Mouse (Mus musculus) lung, postnatal 10 days (tissue): Measurements from ENCODE around the gene Macrod1.
"Not testable (repeated sequence)": the region's sequence is repeated elsewhere in the genome, so short reads cannot be mapped to it uniquely, and the experiment has no call there.

ENCODE experiments used
- DNase-seq: peaks from one replicate; pipeline ENCODE4 v3.0.0; 2021

Gene Macrod1

DNA sequence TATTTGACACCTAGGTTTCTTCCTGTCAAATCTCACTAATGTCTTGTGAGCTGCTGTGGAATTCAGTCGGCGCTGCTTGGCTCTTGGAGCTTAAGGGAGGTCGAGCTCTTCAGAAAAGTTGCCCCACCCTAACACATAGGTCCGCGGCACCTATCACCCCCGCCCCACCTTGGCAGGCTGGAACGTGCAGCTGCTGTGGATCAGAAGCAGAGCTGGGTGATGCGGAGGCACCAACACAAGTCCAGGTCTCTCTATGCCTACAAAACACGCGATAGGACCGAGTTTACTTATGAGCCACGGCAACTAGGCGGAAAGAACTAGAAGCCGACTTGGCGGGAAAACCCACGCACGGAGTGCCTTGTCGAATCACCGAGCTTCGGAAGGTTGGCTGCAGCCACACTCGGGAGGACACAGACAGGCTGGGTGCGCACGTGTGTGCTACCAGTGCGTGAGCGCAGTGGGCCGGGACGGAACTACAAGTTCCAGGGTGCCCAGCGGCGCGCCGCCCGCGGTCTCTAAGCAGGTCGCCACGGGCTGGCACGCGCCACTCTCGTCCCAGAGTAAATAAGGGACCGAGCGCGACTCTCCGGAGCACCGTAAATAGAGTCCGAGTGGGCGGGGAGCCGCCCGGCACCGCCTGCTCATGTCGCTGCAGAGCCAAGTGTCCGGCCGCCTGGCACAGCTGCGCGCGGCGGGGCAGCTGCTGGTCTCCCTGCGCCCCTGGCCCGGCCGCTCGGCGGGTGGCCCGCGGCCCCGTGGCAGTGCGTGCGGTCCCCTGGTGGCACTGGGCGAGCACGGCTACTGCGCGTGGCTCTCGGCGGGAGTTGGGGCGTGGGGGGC, at the start of gene Macrod1:
Macrod1 (plus strand) TSS at position 563 of the 840 bp plus-strand sequence.
- peak; percentile 79 for DNase-seq

DNA sequence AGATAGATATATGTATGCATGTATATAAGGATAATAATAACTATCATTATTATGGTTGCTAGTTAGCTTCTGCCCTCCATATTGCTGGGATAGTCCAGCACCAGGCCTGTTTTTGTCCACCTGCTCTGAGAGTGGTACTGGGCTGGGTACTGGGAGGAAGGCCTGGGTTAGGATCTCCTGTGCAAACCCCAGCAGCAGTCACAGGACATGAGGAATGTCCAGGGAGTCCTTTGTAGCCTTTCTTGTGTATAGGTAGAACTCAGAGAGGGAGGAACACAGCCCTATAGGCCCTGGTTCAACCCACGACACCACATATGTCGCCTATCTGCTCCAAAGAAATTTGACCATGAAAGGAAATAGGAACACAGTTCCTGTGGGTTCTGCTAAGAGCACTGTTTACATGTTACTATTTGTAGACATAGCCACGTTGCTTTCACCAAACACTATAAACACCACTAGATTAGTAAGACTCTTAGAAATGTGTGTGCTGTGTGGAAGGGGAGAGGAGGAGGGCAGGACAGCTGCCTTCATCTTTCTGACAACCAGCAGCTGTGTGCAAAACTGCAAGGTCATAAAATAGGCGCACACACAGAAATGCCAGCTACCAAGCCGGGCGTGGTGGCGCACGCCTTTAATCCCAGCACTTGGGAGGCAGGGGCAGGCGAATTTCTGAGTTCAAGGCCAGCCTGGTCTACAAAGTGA, 49.6 kb upstream of the Macrod1 start:
- DNase-seq, result no peak

DNA sequence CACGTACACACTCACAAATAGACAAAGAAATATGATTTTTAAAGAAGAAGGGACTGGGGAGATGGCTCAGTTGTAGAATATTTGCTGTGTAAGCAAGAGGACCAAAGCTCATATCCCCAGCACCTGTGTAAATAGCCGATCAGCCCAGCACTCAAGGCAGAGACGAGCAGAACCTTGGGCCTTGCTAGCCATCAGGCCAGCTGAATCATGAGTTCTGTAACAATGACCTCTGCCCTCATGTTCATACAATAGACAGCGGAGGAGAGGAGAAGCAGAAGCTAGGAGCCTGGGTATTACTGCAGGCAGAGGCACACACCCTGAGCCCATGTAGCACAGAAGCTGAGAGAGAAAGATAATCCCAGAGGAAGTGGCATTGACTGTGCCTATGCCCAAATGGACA, 44.2 kb upstream of the Macrod1 start:
- no peak for DNase-seq

DNA sequence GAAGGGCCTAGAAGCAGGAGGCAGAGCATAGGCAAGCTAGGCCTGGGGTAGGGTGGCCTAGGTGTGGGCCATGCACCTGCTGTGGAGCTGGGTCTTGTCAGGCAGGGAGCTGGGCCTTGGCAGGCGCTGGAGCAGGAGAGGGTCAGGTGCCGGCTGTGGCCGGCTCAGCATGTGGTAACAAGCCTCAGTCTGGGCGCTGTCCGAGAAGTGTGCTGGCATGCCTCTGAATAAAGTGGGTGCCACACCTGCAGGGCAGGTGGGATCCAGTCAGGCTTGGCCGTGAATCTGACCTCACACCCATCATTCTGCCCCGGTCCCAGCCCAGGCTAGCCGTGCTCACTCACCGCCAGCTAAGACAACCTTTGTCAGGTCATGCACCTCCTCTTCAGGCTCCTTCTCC, 42.6 kb upstream of the Macrod1 start:
- no peak for DNase-seq

DNA sequence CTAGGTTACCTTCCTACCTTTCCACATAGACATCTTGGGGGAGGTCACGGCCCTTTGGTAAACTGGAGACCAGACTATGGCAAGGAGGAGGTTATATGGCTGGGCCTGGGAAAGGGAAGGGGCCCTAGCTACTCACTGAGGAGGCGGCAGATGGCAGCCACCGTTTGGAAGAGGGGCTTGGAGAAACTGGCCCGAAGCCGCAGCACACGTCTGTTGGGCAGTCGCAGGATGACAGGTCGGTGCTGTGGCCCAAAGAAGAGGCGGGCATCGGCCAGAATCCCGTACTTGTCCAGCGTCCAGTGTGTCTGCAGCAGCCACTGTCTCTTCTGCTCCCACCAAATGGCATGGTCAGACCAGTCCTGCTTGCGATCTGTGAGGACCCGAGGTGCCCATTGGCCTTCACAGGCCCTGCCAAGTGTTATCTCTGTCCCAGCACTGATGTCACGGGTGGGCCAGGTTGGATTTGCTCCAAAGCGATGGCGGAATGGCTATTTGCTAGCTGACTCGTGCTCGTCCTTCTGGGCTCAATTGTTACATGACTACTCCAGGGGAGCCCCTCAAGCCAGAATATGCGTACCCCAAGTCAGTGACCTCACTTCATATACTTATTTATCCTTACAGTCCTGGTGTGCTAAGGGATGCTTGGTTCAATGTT, 42.0 kb upstream of the Macrod1 start:
- no peak for DNase-seq

DNA sequence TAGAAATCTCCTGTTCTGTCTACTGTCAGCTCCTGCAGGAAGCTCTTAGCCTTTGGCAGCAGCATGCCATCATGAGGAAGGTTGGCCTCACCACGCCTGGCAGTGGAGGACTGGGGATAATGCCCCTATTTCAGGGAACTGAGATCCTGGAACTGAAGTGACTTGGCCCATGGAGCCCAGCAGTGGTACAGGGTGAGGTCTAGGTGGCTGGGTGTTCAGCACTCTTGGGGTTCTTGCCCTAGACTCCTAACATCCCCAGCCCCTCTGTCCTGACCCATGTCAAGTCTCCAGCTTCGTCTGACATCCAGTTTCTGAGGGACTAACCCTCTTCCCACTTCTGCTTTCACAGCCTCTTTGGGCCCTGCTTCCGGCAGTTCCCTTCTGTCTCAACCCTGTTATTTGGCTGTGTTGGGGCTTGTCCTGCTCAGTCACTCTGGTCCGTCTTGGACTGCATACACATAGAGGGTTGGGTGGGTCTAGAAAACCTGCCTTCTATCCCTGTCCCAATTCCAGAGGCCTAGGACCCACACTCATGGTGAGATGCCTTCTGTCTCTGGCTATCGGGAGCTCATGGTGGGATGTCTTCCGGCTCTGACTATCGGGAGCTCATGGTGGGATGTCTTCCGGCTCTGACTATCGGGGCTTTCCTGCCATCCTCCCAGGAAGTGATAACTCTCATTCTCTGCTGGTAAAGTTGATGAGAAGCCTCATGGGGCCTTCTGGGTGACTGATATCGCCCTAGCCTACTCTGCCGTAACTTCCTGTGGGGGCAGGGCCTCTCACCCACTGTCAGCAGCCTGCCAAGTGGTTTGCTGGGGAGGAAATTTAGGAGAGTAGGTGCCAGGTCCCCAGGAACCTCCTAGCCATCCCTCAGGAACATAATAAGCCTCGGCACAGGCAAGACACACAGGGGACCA, 38.8 kb upstream of the Macrod1 start:
- no peak for DNase-seq

DNA sequence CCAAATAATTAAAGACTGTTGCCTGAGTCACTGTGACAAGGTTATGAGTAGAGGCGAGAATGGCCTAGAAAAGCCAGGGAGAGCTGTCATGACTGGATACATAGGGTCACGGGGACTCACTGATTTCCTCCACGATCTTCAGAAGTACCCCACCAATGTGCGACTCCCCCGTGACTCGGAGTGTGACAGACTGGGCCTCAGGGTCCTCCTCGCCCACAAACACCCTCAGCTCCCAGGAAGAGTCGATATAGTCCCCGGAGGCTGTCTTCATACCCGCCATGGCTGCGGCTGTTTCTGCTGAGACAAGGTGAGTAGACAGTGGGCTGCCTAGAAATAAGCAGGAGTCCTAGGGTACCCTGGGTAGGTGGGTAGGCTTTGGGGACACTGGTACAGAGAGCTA, 38.1 kb upstream of the Macrod1 start:
- no peak for DNase-seq

DNA sequence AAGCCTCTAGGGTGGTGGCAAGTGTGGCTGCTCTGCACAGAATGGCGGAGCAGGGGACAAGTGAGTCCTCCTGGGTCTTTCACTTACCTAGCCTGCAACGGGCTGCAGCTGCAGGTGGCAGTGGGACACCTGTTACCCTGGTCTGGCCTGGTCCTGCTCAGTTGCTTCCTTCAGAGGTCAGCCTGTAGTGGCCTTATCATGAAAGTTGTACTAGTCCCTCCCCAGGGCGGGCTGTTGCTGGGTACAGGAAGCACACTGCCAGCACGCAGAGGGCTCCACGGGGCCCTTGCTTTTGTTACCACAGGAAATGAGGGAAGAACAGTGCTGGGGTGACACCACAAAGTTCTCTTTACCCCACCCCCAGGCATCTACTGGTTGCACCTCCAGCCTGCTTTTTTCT, 37.4 kb upstream of the Macrod1 start, which contains the start of gene Fermt3:
Fermt3 (minus strand) TSS at position 279 of the 400 bp plus-strand sequence.
- DNase-seq, result peak; percentile 65

DNA sequence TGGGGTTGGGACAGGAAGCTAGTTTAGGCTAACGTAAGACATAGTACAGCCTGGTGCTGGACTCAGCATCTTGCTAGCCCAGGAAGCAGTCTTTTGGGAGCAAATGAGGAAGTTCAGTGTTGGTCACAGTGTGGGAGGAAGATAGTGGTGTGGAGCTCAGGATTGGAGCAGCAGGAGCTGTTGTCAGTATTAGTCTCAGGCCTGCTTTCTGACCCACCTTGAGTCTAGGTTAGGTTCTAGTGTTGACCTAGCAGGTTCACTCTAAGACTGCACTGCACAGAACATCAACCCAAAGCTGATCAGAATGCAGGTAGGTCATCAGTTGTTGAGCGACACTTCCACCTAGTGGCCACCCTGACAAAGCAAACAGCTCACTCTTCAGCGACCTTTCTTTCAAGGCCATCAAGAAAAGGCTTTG, 36.4 kb upstream of the Macrod1 start:
- peak; percentile 70 for DNase-seq

DNA sequence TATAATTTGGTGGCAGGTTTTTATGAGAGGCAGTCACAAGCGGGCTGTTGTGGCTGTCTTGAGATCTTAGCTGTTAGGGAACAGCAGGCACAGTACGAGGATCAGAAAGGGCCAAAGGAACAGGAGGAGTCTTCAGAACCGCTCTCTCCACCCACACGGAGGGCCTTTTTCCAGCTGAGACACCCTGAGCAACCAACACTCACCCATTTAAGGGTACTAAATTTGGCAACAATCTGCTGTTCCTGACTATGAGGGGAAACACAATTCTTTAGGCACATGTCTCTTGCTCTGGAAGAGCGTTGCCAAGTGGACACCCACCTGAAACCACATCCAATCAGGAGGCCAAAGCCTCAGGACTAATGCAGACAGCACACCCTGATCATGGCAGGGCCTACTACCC, 27.1 kb upstream of the Macrod1 start:
- no peak for DNase-seq

DNA sequence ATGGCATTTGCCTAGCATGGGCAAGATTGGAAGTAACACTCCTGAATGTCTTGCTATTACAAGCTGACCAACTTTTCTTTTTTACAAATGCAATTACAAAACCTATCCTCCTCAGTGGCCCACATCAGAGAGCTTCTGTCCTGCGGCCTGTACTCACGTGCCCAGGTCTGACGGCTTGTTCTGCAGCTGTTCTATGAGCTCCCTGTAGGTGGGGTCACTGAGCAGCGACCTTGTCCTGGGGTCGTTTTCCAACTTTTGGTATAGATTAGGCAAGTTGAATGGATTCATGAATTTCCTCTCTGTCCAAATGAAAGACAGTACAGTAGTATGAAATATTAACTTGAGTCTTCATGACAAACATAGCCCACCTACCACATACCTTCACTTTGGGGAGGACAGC, 22.6 kb upstream of the Macrod1 start:
- no peak for DNase-seq

DNA sequence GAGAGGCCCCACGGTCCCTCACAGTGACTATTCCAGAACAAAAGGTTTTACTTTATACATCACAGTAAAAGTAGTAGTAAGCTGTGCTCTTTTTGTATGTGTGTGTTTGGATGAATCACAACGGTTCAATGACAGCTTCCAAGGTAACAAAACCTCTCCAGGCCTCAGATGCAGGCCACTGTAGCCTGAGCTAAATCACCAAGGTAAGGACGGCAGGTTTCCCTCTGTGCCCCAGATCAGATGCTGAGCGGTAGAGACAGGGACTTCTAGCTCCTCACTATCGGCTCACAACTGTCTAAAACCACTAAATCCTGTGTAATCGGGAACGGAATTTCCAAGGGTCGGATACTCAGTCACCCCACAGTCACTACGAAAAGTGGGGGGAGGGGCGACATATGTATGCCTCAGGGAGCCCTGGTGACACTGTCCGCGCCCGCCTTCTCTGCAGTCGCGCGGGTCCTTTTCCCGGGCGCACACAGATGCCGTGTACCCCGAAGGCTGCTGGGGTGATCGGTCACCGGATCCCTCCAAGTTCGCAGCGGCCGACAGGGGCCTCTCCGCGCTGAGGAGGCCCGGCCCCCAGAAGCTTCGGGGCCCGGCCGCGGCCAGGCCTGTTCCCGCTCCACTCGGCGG, 17.4 kb upstream of the Macrod1 start:
- DNase-seq, result peak; percentile 71

DNA sequence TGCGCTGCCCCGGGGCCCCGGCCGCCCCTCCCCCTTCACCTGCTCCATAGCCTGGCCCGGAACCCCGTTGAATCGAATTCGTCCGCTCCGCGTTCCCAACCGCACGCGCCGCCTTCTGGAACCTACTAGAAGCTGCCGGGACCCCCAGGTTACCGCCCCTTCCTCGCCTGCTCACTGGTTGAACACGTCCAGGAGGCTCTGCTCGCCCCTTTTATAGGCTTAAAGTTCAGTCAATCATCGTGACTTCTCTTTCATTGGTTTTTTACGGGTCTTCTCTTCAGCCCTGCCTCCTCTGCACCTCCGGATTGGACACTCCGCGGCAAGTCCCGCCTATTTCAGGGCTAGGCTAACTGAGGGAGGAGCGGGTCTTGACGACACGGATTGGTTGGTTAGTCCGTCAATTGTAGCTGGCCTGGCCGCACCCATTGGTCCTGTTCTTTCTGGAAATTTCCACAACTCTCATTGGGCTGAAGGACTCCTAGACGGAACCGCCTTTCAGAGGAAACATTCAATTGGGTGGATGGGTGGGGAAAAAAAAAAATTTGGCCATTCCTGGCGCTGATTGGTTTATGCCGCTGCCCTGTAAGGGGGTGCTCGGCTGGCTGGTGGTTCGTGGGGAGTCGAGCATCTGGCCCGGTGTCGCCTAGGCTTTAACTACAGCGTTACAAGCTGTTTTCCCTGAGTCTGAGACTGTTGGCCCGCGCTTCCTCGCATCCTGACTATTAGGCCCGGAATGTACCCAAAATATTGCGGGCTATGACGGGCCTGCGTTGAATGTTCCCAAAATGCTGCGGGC, 16.6 kb upstream of the Macrod1 start, which contains the start of gene Stip1:
Stip1 (minus strand) TSS at position 127 of the 796 bp plus-strand sequence.
- DNase-seq, result peak; percentile 100

DNA sequence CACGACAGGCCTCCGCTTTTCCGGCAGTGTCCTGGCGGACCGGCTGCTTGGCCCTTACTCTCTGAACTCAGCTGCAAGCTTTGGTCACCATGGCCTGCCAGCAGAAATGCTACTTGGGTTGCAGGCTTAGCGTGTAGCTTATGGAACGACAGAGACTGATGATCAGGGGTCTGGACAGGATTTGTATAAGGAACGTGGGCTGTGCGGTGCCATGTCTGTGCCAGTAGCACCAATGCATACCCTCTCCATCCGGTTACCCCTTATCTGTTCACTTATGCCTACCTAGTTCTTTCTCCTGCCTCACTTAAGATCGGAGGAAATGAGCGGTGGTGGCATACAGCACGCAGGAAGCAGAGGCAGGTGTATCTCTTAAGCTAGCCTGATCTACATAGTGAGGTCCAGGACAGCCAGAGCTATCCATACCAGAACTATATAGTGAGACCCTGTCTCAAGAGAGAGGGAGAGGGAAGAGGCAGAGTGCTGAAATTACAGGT, 15.9 kb upstream of the Macrod1 start:
- DNase-seq, result no peak

DNA sequence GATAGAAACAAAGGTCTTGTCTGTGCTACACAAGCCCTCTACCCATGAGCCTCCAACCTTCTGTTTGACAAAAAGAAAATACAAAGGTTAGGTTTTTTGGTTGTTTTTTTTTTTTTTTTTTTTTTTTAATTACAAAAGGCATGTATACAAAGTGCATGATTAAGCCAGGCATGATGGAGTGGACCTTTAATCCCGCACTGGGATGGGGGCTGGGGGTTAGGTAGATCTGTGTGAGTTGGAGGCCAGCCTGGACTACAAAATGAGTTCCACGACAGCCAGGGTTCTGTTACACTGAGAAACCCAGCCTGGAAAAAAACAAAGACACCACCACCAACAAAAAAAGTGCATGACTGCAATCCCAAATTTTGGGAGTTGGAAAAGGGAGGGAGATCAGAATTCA, 15.4 kb upstream of the Macrod1 start:
- DNase-seq, result no peak

DNA sequence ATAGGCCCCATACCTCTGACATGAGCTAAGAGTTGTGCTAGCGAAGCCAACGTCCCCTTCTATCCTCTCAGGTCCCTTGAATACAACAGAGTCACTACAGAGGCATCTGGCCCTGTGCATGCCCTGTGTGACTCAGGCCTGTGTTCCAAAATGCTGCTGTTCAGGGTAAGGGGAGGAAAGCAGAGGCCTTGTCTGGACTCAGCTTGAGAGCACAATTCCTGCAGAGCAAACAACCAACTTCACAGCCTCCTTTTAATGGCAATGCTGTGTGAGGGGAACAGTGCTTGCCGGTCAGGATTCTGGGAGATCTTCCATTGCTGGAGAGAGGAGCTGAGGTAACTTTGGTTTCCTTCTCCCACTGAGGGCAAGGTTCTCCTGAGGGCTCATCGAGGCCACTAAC, 12.3 kb upstream of the Macrod1 start:
- DNase-seq, result no peak

DNA sequence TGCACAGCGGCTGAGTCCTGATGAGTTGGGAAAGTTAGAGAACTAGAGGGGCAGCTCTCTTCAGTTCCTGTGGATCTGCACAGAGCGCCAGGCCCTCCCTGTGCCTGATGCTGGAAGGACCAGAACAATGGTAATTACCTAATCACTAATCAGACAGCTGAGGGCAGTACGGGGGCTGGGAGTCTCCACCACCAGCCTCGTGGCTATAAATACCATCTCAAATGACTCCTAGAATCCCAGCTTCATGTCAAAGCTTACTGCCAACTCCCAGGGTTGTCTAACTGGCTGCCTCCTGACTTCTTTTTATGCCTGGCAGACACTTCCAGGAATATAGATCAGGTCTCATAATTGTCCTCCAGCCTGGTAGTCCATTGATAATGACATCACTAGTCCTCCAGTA, 11.9 kb upstream of the Macrod1 start:
- DNase-seq, result no peak

DNA sequence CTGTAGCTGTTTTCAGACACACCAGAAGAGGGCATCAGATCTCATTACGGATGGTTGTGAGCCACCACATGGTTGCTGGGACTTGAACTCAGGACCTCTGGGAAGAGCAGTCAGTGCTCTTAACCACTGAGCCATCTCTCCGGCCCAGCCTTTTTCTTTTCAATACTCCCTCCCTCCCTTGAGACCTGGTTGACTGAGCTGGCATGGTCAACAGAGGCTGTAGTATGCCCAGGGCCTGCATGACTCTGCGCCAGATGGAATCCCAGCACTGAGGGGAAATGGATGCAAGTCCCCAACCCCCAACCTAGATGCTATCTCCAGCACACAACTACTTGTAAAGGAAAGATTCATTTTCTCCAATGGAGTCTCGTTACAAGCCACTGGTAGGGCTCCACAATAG, 3.2 kb upstream of the Macrod1 start:
- not testable (repeated sequence) for DNase-seq

DNA sequence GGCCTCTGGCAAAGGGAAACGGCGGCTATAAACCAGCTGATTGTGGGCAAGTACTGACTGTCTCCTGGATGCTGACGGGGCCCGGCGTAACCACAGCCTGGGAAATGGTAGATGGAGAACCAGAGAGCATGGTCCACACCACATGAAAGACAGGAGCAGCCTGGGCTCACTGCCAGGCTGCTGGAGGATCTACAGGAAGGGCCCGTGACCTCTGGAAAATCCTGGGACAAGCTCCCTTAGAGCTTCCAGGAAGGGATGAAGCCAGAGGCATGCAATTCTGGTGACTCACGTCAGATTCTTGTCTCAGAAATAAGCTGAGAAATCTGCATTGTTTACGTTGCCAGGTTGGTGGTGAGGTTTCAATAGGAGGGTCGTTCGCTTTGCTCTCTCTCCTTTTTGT, 1.8 kb upstream of the Macrod1 start:
- peak; percentile 57 for DNase-seq

DNA sequence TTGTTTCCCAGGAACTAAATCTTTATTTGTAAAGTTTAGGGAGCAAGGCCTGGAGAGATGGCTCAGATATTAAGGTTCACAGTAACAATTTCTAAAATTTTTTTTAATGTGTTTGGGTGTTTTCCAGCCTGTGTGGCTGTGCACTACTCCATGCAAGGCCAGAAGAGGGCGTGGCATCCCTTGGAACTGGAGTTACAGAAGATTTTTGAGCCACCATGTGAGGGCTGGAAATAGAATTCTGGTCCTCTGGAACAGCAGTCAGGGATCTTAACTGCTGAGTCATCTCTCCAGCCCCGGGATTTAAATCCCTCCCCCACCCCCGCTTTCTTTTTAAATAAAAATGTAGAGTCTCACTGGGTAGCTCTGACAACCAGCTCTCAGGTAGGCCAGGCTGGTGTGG, 1.4 kb upstream of the Macrod1 start:
- DNase-seq, result peak; percentile 66

DNA sequence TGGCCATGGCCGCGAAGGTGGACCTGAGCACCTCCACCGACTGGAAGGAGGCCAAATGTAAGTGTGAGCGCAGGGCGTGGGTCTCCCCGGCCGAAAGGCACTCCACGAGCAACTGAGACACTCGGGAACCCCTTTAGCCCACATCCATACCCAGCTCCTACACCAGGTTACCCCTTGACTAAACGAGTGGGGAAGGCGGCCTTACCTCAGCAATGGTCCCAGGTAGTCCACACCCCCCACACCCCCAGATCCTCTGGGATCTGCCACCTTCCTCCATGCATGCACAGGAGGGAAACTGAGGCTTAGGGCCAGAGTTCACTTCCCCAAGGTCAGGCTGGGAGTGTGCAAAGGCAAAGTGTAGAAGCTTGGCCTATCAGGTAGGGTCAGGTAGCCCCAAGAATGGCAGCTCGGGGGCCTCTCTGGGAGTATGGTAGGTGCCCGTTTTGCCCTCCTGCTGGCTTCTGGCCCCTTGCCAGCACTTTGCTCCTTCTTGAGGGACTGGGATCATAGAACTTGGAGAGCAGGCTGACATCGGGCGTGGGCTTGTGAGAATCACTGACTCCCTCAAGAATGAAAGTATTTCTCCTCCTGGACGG, 614 bp downstream of the Macrod1 start:
- DNase-seq, result peak; percentile 73
